Mouse (Mus musculus): ENCODE measurements at regions not wholly inside any gene's neighbourhood (a gene's known extent, or its start where the extent isn't known, plus 50 kb on each side); places are given as distances from the start of the nearest gene placed in this dataset.
A peak's percentile ranks its signal among the peaks of the same experiment; 100 is the strongest.

DNA sequence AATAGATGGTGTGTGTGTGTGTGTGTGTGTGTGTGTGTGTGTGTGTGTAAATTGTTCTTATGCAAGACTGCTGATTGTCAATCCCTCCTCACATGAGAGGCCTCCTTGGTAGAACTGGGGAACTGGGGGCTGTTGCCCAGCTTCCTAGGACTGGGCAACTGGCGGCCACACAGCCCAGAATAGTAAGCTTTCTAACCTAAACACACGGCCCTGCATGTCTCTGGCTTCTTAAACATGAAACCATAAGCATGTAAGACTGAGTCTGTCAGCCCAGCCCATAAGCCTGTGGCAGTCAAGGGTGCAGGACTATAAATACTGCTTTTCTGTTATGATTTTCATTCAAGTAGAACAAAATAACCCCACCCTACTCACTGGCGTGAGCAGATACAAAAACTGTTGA, 60.7 kb downstream of the Ifng start:
- DNase-seq (ENCODE audit: low spot score in 2 of 2): no peak

DNA sequence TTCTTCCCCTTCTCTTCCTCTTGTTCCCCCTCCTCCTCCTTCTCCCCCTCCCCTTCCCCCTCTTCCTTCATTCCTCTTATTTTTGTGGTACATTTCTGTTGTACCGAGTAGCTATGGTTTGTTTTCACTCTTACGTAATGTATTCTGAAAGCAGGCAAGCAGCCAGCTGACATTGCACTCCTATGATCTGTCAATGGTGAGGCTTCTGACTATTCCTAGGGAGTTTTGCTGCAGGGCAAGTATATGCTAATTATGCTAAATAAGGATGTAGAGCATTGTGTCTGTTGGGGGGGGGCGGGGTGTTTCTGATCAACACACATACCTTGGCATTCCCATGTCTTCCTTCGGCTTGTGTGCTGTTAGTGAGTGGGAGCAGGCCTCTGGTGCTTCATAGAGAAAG, 64.0 kb downstream of the Ifng start:
- no peak for DNase-seq (ENCODE audit: low spot score in 2 of 2)

DNA sequence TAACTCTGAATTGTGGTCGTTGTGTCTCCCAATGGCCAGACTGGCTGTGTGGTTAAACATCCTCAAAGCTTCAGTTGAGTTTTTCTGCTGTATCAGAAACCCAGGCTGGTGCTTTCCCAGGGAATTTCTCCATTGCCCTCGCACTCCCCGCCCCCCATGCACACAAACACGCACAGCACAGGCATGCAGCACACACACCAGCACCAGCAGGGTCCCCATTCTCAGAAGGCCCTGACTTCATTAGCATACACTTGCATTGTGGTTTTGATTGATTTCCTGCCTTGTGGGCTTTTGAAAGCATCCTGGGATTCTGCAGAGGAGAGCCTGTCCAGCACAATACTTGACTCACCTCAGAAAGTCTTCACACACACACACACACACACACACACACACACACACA, 65.3 kb downstream of the Ifng start:
- DNase-seq (ENCODE audit: low spot score in 2 of 2): no peak

DNA sequence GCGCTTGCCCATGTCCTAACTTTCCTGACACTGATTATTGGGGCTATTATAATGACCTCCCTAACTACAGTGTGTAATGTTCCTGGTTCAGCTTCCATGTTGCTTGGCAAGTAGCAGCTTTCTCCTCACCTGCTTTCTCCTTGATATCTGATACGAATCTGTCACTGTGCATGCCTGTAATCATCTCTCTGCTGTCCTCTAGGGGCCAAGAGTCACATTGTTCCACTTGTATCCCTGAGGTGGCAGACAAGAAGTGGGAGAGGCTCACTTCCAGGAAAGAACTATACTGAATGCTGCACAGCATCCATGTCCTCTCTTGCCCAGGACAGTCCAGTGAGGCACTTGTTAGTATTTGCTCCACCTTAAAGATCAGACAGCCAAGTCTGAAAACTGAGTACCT, 66.8 kb downstream of the Ifng start:
- DNase-seq (ENCODE audit: low spot score in 2 of 2): peak; percentile 10 to 22

DNA sequence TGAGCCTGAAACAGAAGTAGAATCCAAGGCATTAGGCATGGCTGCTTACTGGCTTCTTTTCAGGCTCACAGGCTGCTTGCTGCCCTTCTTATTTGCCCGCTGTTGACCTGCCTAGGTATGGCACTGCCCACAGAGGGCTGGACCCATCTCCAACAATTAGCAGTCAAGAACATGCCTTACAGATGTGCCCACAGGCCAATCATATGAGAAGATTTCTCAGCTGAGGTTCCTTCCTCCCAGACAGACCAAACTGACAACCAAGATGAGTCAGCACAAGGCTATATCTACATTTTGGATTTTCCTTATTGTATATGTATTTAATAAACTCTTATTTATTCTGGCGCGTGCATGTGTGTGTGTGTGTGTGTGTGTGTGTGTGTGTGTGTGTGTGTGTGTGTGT, 76.0 kb downstream of the Ifng start:
- no peak for DNase-seq (ENCODE audit: low spot score in 2 of 2)

DNA sequence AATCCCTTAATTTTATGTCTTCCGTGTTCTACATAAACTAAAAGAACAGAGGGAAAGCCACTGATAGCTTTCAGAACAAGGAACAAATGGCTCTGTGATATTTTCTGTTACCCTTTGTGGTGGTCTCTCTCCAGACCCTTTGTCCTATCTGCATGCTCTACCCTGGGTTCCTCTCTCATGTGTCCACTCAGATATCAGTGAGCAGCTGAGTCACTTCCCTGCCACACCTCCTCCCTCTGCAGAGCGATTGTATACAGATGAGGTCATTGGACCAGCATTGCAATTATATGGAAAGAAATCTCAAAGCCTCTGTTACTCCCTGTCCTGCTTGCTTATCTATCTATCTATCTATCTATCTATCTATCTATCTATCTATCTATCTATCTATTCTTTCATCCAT, 77.1 kb downstream of the Ifng start:
- no peak for DNase-seq (ENCODE audit: low spot score in 2 of 2)

DNA sequence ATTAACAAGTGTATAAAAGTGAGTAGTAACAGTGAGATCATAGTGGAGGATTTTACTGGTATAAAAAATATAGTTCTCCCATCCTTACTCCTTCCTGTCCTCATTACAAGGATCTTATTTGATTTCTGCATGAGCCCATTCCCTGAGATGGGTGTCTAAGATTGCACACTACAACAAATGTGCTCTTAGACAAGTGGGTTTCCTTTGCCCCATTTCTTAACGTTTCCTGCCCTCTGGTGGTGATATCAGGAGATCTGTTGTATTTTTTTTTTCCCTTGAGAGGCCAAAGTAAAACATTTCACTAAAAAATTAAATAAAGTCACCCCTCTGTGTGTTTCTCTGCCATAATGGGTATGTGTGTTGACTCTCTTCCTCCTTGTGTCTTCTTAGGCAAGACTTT, 105.1 kb downstream of the Ifng start:
- peak in 1 of 2 experiments; percentile 33 for DNase-seq (ENCODE audit: low spot score in 2 of 2)

DNA sequence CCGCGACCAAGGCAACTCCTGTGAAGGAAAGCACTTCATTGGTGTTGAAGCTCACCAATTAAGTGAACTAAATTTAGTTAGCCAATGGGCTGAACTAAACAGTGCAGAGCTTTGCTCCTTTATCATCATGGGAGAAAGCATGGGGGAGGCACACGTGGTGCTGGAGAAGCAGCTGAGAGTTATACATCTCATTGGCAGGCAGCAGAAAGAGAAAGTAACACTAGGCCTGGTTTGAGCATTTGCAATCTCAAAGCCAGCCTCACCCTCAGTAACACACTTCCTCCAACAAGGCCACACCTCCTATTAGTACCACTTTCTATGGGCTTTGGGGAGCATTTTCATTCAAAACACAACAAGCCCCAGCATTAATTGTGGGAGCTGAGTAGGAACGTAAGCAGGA, 109.4 kb downstream of the Ifng start:
- no peak for DNase-seq (ENCODE audit: low spot score in 2 of 2)

DNA sequence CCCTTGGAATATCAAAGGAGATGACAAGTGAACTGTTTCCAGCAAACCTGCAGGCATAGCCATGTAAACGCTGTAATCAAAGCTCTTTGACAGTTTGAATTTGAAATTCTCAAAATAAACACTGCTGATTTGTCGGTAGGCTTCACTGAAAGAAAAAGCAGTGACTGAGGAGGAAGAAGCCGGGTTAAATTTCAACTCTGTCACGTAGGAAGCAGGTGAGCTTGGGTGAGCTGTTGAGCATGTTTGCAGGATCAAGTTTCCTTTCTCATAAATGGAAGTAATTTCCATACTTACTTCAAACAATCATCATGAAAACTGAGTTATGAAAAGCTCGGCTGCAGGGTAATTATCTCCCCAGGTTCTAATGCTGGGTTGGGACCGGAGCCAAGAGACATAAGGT, 118.0 kb downstream of the Ifng start:
- no peak for DNase-seq (ENCODE audit: low spot score in 2 of 2)

DNA sequence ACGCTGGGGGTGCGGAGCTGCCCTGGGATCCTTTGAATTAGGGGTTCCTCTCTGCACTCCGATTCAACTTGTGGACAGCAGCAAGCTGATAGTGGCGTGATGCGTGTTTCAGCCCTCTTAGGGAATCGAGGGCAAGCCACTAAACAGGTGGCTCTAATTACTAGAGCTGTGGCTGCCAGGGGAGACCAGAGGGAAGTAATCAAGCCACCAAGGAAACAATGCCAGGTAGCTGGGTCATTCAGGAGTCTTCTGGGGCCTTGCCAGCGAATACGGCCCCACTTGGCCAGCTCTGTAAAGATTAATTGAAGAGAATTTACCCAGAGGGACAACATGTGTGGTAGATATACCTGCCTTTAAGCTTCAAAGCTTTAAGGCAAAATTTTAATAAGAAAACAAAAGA, 123.2 kb downstream of the Ifng start:
- DNase-seq (ENCODE audit: low spot score in 2 of 2): no peak

DNA sequence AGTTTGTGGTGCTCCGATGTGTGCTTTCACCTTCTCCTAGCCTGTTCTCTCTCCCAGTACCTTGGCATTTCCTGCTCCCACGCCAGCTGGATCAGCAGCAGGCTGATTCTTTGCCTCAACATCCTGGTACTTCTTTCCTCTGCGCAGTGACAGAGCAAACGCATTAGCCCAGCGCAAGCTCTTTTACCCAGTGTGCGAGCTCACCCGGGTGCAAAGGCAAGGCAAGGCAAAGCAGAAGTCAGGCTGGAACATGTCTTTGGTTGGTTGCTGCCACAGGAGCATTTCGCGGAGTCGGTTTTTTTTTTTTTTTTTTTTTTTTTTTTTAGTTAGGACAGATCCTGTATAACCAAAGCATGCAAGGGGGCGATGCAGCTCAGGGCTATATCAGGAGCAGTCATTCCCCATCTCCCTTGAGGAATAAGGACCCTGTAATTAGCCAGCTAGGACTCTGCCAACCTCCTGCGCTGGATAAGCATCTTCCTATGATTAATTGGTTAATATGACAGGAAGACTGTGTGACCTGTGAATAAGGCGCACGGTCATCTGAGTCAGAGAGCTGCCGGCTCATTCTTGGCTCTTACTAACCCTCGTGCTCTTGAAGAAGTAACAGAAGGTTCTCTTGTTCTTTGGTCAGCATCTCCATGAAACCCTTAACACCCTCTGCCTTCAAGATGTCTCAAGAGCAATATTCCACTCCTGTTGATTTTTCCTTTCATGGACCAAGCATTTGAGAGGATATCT, 123.9 kb downstream of the Ifng start:
- peak; percentile 25 to 38 for DNase-seq (ENCODE audit: low spot score in 2 of 2)

DNA sequence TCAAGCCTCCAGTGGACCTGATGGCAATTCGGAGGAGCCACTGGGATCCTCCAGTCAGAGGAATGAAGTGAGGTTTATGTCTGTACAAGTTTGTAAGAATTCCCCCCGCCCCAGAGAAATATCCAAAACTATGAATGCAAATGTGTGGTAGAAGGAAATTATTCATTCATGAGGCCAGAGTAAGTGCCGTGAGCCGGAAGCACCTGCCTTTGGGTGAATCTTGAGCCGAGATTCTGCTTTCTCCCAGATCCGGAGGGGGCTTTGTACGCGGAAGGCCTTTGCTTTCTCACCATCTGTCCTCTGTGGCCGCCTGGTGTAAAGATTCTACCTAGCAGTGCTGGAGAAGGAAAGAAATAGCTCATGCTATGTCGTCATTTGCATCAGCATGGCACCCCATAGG, 127.8 kb downstream of the Ifng start:
- DNase-seq (ENCODE audit: low spot score in 2 of 2): no peak

DNA sequence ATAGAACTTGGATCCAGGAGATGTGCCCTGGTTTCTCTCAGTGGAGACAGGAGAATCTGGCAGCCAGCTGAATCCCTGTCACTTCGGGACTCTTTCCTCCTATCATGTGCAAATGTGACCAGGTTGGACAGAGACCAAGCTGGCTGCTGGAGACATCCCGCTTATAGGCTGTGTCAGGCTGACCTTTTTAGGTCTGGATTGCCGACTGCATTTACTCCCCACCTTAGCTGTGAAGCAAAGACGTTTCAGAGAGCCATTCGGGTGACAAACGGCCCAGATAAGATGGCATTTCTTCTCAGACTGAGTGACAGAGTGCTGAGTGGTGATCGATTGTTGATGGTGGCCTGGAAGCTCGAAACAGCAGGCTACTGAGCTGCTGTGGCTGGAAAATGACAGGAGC, 128.6 kb downstream of the Ifng start:
- no peak for DNase-seq (ENCODE audit: low spot score in 2 of 2)

DNA sequence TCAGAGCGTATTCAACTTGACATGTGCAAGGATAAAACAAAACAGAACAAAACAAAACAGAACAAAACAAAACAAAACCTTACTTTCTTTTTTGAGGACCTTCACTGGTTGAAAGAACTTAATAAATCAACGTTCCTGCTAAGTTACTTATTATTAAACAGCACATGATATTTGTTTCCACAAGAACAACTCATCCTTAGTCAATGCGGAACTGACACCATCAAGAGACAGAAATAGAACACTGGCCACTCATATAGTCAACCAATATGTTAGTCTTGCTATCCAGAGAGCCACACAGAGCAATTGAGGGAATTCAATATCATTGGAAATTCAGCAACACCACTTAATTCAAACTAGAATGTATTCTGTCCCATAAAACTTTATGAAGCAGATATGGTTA, 132.4 kb downstream of the Ifng start:
- DNase-seq (ENCODE audit: low spot score in 2 of 2): no peak

DNA sequence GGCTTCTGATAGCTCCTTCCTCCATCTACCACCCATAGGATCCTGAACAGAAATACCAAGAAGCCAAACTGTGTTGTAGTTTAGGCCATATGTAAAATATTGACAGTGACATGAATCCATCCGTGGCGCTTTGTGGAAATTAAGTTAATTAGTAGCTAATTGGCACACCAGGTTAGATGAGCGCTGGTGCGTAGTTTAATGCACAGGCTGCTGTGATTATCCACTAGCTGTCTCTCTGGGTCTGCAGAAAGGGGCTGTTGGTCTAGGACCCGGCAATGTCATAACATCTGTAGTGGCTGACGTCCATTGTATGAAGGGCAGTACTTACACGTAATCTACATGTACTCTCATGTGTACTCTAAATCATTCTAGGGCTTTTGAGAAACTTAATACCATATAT, 134.7 kb downstream of the Ifng start:
- DNase-seq (ENCODE audit: low spot score in 2 of 2): no peak

DNA sequence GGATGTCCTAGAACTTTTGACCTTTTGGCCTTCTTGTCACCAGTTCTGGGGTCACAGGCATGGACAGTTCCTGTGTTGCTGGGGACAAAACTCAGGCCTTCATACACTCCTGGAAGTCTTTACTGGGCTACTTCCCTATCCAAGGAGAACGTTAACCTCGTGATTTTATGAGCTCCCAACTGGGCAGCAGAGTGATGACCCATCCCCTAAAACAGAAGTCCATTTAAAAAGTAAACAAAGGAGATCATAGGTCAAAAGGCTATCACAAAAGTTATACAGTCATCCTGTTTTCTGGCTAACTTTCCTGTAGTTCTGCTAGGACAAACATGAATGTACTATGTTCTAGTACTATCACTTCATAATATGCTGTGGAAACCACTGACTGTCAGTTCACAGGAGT, 140.5 kb downstream of the Ifng start:
- DNase-seq (ENCODE audit: low spot score in 2 of 2): no peak

DNA sequence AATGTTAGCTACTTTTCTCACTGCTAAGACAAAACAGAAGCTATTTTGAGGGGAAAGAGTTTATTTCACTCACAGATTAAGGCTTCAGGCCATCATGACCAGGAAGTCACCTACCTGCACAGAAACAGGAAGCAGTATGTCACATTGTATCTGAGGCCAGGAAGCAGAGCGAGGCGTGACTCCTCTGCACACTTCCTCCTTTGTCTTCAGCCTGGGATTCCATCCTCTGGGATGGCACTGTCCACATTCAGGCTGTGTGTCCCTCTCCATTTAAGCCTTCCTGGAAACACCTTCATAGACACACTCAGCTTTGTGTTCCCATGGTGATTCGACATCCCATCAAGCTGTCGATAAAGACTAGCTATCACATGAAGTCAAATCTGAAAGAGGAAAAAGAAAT, 145.0 kb downstream of the Ifng start:
- DNase-seq (ENCODE audit: low spot score in 2 of 2): no peak

DNA sequence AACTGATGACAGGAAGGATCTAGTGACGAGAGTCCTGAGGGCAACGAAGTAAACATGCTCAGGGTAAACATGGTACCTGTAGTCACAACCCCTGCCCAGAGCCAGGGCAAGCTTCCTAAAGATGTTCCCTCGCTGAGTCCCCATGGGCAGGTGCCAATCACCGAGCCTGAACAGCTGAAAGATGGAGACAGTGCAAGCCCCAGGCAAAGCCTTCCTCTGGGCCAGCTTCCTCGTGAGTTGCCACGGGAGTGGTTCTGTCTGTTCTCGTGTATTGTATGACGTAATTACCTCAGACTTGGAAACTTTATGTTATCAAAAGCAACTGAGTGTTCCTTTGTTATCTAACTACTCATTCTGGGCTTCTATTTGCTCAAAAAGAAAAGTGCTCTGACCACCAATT, 147.4 kb downstream of the Ifng start:
- DNase-seq (ENCODE audit: low spot score in 2 of 2): no peak

DNA sequence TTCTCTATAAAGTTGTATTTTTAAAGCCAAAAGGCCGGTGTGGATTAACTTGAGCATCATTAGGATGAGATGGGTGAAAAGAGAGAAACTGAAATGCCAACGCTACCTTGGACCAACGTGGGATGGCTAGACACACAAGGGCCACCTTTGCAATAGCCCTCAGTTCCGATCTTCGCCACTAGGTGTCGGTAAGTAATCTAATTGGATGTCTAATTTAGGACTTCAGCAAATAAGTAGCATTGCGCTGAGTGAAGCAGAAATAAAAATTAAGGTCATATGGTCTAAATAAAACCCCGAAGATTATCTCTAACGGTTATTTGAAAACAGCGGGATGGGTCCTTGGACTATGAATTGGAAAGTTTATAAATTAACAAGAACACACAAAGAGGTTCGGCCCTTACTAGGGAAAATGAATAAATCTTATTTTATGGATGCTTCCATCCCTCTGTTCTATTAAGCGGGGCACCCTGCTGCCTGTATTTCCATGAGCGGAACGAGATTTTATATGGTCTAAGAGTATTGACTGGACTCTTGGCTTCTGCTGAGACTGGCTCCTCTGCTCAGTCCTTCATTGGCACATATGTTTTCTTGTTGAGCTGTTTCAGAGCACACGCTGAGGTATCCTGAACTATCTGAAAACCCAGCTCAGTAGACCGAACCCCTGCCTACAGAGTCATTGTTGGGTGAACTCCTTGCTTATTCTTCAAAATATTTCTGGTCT, 152.0 kb downstream of the Ifng start:
- DNase-seq (ENCODE audit: low spot score in 2 of 2): peak; percentile 90 to 91

DNA sequence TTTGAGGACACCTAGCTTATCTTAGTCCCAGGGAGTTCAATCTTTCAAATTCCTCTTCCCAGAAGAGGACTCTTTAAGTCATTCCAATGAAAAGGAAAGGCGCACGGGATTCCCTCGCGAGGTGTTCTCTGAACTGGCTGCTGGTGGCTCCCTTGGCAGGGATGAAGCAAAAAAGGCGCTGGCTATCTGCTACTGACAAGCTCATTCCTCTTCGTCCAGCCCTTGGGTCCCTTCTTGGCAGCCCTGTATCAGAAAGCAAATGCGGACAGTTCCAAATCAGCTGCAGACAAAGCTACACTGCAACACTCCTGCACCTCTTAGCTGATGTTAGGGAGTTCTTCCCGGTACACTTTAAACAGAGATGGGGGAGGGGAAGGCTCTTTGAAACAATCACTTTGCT, 155.4 kb downstream of the Ifng start:
- no peak for DNase-seq (ENCODE audit: low spot score in 2 of 2)

DNA sequence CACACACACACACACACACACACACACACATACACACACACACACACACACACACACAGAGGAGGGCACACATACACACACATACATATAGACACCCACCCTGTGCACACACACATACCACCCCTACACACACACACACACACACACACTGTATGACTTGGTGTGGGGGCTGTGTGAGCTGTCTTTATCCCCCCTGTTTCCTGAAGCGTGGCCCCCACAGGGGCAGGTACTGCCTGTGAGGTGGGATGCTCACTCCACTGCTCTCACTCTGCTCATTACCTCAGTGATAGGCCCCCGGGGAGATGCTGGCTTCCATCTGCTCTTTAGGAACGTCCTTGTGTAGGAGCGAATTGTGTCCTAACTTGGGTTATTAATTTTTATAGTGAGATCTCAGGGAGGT, 157.7 kb downstream of the Ifng start:
- no peak for DNase-seq (ENCODE audit: low spot score in 2 of 2)

DNA sequence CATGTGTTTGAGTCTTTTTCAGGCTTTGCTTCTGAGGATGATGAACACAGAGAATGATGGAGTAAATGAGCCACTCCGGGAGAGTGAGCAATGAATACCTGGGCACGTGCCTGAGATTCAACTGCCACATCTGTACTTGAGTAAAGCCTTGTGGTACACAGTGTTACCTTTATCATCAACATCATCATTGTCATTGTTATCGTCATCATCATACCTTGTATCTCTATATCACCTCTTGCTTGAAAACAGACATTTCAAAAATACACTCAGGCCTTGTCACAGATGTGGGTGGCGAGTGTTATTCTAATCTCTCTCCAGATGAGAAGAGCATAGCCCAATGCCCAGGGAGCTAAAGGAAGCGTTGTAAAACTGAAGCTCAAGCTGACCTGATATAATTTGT, 158.4 kb downstream of the Ifng start:
- no peak for DNase-seq (ENCODE audit: low spot score in 2 of 2)

DNA sequence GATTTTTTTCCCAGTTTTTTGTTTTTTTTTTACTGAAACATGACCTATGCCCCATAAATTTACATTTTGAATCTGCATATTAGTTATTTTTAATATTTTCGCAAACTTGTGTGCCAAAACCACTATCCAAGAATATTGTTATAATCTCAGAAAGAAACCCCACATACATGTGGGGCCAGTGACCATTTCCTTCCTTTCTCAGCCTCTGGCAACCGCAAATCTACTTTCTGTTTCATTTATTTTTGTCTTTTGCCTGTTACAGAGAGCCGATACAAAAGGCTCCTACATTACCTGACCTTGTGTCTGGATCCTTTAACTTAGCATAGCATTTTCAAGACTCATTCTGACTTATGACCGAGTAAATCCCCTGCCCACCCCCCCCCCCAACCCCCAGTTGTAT, 158.8 kb downstream of the Ifng start:
- DNase-seq (ENCODE audit: low spot score in 2 of 2): no peak

Measured in layer of hippocampus, postnatal 10 days (tissue).